Mouse (Mus musculus) midbrain, embryonic 12.5 days (tissue): ENCODE measurements at regions not wholly inside any gene's neighbourhood (a gene's known extent, or its start where the extent isn't known, plus 50 kb on each side); places are given as distances from the start of the nearest gene placed in this dataset.

Experiments
- ATAC-seq: fragments of 200-750 bp; cut with Nextera tagmentation; 2 replicates; pipeline ENCODE4 v1.8.0; 2017; ENCODE audit warnings: low read depth, moderate TSS enrichment, moderate library complexity; ENCODE audit not compliant: low FRiP score
- H3K27ac ChIP-seq: fragments of 300-500 bp; sonication (generic); replicated peaks from 2 replicates; pipeline ENCODE4 v1.5.1; 2016; ENCODE audit warnings: mild to moderate bottlenecking
- H3K27me3 ChIP-seq: fragments of 300-500 bp; sonication (generic); 2 replicates; pipeline ENCODE4 v1.6.1; 2016; ENCODE audit warnings: mild to moderate bottlenecking
- H3K36me3 ChIP-seq: fragments of 300-500 bp; sonication (generic); 2 replicates; pipeline ENCODE4 v1.6.1; 2016
- H3K4me1 ChIP-seq: fragments of 300-500 bp; sonication (generic); 2 replicates; pipeline ENCODE4 v1.6.1; 2016
- H3K4me2 ChIP-seq: fragments of 300-500 bp; sonication (generic); replicated peaks from 2 replicates; pipeline ENCODE4 v1.6.1; 2016; ENCODE audit warnings: mild to moderate bottlenecking, moderate library complexity
- H3K4me3 ChIP-seq: fragments of 300-500 bp; sonication (generic); 2 replicates; pipeline ENCODE4 v1.5.1; 2016; ENCODE audit warnings: mild to moderate bottlenecking
- H3K9ac ChIP-seq: fragments of 300-500 bp; sonication (generic); replicated peaks from 2 replicates; pipeline ENCODE4 v1.6.1; 2016; ENCODE audit warnings: mild to moderate bottlenecking, moderate library complexity
- H3K9me3 ChIP-seq: fragments of 300-500 bp; sonication (generic); 2 replicates; pipeline ENCODE4 v1.6.1; 2016; ENCODE audit warnings: mild to moderate bottlenecking
- WGBS: fragments of 180-500 bp; shearing (Covaris S2); methylation state at CpG from one replicate; pipeline ENCODE4 v1.1.7; 2016; 5-methylcytosine and 5-hydroxymethylcytosine counted together

DNA sequence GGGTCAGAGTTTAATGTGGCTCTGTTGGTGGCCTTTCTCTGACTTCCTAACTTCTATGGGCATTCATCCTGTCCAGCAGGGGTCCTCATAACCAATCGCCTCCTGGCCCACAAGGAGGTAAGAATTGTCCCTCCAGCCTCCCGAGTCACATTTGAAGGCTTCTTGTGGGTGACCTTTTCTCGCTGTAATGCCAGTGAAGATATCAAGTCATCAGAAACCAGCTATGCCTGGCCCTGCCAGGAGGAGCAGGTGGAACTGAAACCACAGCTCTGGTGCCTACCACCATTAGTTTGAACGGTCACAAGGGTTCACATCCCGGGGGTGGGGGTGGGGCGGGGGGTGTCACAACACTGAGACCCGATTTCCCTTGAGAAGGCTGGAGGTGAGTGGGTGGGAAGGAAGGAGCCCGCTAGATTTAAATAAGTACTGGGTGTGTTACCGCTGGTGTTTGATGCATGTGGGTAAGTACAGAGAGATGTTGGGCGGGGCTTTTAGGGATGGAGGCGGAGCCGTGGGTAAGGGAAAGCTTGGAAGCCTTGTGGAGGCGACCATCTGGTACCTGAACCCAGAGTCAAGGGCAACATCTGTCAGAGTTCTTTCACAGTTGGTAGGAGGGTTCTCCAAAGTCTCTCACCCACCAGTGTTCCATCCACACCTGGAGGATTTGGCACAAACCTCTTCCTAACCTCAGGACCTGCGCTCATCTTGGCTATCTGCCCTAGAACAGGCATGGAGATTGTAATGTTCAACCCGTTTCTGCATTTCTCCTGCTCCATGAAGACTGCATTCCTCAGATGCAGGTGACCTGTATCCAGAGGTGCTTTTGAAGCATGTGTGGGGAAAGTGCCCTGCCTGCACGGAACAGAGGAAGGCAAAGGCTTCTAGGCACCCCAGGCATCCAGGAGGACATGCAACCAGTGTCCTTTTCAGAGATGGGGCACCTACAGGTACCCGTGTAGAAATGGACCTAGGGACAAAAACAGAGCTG lies 128.2 kb downstream of the Cd24a start:
- H3K9me3 ChIP-seq: no peaks in the 10 kb centered on the region
- 64% methylated on average over 17 of the region's 17 CpGs for WGBS
- H3K4me1 ChIP-seq: no peaks in the 10 kb centered on the region
- H3K36me3 ChIP-seq: no peaks in the 10 kb centered on the region
- no peaks in the 10 kb centered on the region; the same call in 1 of the 2 replicates for H3K27me3 ChIP-seq
- no peak overlapping the region for H3K9ac ChIP-seq
- H3K4me3 ChIP-seq: no peak overlapping the region
- H3K4me2 ChIP-seq: no peak overlapping the region
- no peak for ATAC-seq
- H3K27ac ChIP-seq: no peak overlapping the region

DNA sequence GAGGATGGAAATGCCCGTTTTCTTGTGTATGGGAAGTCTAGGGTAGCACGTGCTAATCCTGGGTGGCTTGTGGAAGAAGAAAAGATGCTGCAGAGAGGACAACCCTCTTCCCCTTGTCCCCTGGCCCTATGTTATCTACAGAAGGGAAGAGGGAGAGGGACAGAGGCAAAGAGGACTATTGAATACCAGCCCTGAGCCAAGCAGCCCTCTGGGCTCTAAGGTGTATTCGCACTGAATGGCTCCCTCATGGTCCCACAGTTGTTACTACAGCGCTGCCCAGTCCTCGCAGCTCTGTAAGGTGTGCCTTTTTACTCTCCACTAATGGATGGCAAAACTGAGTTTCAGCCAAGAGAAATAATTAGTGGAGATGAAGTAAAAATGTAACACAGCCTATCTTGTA lies 128.9 kb downstream of the Cd24a start:
- Histone ChIP-seq H3K27me3 (no peaks in the 10 kb centered on the region; the same call in 1 of the 2 replicates), H3K4me2 (no peak overlapping the region), H3K27ac (no peak overlapping the region), H3K4me1 (no peaks in the 10 kb centered on the region), H3K4me3 (no peak overlapping the region), H3K36me3 (no peaks in the 10 kb centered on the region), H3K9ac (no peak overlapping the region), H3K9me3 (no peaks in the 10 kb centered on the region)
- no peak for ATAC-seq
- WGBS: 75% methylated on average over 5 of the region's 5 CpGs

DNA sequence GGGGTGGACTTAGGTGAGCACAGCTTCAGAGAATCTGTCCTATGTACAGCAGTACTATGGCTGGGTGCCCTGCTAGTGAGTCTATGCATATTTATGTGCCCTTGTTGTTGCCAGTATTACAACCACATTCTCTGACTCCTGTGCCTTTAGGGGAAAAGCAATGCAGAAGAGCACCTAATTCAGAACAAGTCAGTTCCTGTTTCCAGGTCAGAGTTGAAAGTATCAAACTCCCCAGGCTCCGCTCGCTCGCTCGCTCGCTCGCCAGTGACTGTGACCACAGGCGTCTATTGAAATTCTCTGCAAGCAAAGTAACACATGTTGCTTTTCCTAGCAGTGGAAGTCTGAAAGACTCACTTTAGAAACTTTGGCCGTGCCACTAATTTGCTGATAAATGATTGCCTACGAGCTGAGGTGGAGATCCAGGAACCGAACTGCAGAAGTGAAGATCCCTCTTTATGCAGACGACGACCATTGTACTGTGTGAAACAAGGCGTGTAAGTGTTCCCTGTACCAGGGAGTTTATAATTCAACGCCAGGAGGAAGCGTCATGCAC lies 129.8 kb downstream of the Cd24a start:
- no peak overlapping the region for H3K27ac ChIP-seq
- H3K36me3 ChIP-seq: no peaks in the 10 kb centered on the region
- no peak for ATAC-seq
- no peak overlapping the region for H3K4me3 ChIP-seq
- no peak overlapping the region for H3K4me2 ChIP-seq
- no peak overlapping the region for H3K9ac ChIP-seq
- no peaks in the 10 kb centered on the region for H3K4me1 ChIP-seq
- 75% methylated on average over 15 of the region's 15 CpGs for WGBS
- H3K27me3 ChIP-seq: no peaks in the 10 kb centered on the region; the same call in 1 of the 2 replicates
- H3K9me3 ChIP-seq: no peaks in the 10 kb centered on the region

DNA sequence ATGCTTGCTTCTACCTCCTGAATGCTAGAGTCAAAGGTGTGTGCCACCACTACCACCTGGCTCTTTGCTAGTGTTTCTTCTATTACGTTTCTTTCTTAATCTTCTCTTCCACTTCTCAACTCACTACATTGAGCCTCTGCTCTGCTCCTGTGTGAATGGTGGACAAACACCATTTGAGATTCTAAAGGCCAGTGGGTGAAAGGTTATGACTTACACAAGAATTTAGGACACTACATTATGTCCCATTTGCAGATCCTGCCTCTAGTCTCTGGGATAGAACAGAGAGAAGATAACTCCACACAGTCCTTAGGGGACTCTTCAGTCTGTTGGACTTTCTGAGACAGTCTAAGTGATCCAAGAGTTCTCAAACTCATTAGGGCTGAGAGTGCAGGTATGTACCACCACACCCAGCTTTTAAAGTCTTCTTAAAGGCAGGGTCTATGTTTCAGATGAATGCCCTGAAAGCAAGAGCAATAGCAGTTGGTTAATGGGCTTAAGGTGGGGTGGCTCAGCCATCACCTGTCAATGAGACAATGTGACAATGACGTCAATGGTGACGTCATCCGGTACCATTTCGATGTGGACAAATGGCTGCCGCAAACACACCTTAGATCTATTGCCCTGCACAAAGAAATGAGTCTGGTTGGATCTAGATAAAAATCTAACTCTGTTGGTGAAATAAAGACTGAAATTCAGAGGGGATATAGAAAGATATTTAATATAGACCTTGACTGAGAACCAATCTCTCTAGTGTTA lies 131.4 kb downstream of the Cd24a start:
- H3K9me3 ChIP-seq: no peaks in the 10 kb centered on the region
- WGBS: 92% methylated on average over 6 of the region's 6 CpGs
- H3K27me3 ChIP-seq: no peaks in the 10 kb centered on the region; the same call in 1 of the 2 replicates
- no peak overlapping the region for H3K9ac ChIP-seq
- no peak overlapping the region for H3K4me3 ChIP-seq
- ATAC-seq: no peak
- no peaks in the 10 kb centered on the region for H3K36me3 ChIP-seq
- H3K4me2 ChIP-seq: no peak overlapping the region
- no peak overlapping the region for H3K27ac ChIP-seq
- H3K4me1 ChIP-seq: no peaks in the 10 kb centered on the region

DNA sequence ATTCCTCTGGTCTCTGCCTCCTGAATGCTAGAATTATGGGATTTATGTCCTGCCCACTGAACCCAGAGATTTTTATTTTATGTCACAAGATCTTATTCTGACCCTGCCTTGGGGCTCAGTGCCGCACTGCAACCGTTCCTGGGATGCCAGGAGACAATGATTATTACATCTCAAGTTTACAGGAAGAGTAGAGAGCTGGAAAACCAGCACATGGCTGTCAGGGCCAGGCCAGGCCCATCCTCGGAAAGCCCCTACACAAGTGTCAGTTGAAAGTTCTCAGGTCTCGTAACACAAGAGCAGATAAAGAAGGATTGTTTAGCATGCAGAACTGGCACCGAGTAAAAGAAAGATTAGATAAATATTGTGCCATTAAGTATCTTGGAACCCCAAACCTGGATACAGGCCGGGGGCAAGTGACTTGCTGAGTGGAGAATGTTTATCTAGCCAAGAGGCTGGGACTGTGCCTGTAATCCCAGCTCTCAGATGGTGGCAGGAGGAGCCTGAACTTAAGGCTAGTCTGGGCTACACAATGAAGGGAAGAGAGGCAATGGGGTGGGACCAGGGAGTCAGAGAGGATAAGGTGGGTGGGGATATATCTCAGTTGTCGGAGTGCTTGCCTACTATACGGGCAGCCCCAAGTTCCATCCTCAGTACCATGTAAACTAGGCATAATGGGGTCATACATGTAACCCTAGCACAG lies 132.3 kb downstream of the Cd24a start:
- H3K4me3 ChIP-seq: no peak overlapping the region
- no peak for ATAC-seq
- no peak overlapping the region for H3K27ac ChIP-seq
- H3K27me3 ChIP-seq: no peaks in the 10 kb centered on the region; the same call in 1 of the 2 replicates
- no peak overlapping the region for H3K9ac ChIP-seq
- no peak overlapping the region for H3K4me2 ChIP-seq
- no peaks in the 10 kb centered on the region for H3K9me3 ChIP-seq
- no peaks in the 10 kb centered on the region for H3K36me3 ChIP-seq
- 89% methylated on average over 8 of the region's 8 CpGs for WGBS
- no peaks in the 10 kb centered on the region for H3K4me1 ChIP-seq

DNA sequence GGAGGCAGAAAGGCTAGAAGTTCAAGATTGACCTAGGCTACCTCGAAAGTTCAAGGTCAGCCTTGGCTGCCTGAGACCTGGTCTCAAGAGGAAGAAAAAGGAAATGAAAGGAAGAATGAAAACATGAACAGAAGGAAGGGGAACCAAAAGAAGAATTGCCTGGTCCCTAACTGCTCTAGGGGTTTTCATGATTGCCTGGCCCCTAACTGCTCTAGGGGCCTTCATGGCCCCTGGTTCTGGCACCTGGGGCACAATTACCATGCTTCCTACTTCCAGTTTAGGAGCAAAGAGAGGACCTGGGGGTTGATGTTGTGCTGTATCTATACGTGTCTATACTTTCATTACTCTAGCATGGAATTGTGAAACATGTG lies 132.8 kb downstream of the Cd24a start:
- Histone ChIP-seq H3K9me3 (no peaks in the 10 kb centered on the region), H3K27me3 (no peaks in the 10 kb centered on the region; the same call in 1 of the 2 replicates), H3K27ac (no peak overlapping the region), H3K4me1 (no peaks in the 10 kb centered on the region), H3K36me3 (no peaks in the 10 kb centered on the region), H3K4me3 (no peak overlapping the region), H3K4me2 (no peak overlapping the region), H3K9ac (no peak overlapping the region)
- 84% methylated on average over 2 of the region's 2 CpGs for WGBS
- ATAC-seq: no peak

DNA sequence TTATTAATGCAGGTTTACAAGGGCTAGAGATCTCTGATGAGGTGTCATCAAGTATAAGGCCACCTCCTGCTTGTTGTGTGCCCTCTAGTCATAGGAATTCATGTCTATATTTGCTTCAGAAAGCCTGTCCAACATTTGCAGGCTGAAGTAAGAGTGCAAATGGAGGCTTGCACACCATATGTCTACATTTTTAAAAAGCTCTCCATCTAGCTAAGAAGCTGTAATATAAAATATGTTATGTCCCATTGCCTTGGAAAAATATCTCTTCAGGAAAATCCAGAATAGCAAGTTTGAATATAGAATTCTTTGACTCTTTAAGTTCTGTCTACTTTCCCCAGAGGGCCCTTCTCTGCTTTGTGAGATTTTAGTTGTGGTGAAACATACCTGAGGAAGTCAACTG lies 134.6 kb downstream of the Cd24a start:
- Histone ChIP-seq H3K36me3 (no peaks in the 10 kb centered on the region), H3K4me3 (no peak overlapping the region), H3K27me3 (no peaks in the 10 kb centered on the region), H3K9me3 (no peaks in the 10 kb centered on the region), H3K4me1 (no peaks in the 10 kb centered on the region), H3K27ac (no peak overlapping the region), H3K4me2 (no peak overlapping the region), H3K9ac (no peak overlapping the region)
- ATAC-seq: no peak

DNA sequence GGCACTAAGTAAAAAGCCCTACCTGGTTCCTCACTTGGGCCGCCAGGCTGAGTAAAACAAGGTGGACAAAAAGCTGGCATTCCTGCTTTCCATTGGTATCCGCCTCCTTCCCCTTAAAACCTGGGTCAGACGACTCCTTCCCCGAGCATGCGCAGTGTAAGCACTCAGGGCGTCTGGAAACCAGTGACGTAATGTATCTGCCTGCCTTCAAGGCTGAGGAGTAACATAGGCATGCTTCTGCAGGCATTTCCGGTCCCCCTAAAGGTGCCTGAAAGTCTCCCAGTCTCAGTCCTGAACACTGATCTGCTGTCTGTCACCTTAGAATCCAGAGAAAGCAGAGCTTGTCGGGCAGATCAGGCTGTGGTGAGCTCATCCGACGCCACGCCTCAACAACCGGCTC lies 140.7 kb downstream of the Cd24a start:
- no peak overlapping the region for H3K9ac ChIP-seq
- no peak for ATAC-seq
- WGBS: 66% methylated on average over 13 of the region's 13 CpGs

DNA sequence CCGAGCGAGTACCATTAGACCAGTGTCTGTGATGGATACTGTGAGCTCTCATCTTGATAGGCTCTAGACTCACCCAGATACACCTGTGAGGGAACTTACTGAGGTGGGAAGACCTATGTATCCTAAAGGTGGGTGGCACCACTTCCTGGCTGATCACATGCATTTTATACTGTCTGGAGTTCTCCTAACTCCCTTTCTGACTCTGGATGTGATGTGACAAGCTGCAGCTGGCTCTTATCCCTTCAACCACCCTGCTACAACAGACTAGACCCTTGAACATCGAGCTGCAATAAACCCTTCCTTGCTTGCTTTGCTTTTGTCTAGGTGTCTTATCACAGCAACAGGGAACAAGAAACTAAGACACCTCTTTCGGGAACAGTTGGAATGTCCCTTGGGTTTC lies 143.3 kb downstream of the Cd24a start:
- H3K27me3 ChIP-seq: peaks cover 9% of the 10 kb centered on the region
- ATAC-seq: no peak
- no peaks in the 10 kb centered on the region for H3K36me3 ChIP-seq
- WGBS: 81% methylated on average over 4 of the region's 4 CpGs
- peaks cover 19% of the 10 kb centered on the region for H3K4me1 ChIP-seq
- no peak overlapping the region for H3K27ac ChIP-seq
- H3K9ac ChIP-seq: no peak overlapping the region
- H3K9me3 ChIP-seq: no peaks in the 10 kb centered on the region
- no peak overlapping the region for H3K4me3 ChIP-seq
- H3K4me2 ChIP-seq: no peak overlapping the region

More for the DNA sequence above, 140.7 kb downstream of the Cd24a start:
- Histone ChIP-seq H3K27ac (no peak overlapping the region), H3K4me2 (no peak overlapping the region), H3K4me1 (peaks cover 18% of the 10 kb centered on the region), H3K36me3 (no peaks in the 10 kb centered on the region), H3K4me3 (no peak overlapping the region), H3K9me3 (no peaks in the 10 kb centered on the region), H3K27me3 (peaks cover 9% of the 10 kb centered on the region)

DNA sequence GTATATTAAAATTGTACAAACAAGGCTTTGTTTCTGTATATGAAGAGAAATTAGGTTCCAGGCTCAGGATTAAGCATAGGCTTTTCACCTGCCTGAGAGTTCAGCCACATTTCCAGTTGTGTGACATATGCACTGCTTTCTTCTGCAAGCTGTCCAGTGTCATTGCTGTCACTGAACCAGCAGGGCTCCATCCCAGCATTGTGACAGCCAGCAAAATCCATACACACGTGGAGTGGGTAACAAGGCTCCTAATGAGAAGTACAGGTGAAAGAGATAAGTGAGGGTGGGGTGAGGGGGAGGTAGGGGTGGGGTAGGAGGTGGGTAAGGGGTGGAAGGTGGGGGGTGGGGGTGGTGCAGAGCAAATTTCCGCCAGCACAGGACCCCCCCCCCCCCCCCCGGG lies 144.1 kb downstream of the Cd24a start:
- WGBS: 0% methylated on average over 3 of the region's 3 CpGs
- H3K27ac ChIP-seq: peak overlapping the region; percentile 5; the same call in 1 of the 2 replicates
- ATAC-seq: 0 out of 2 replicates have a peak, but pooled peaks have one; percentile 32
- H3K4me2 ChIP-seq: peak overlapping the region; percentile 71
- H3K27me3 ChIP-seq: peaks cover 9% of the 10 kb centered on the region
- H3K4me3 ChIP-seq: no peak overlapping the region
- no peak overlapping the region for H3K9ac ChIP-seq
- H3K9me3 ChIP-seq: no peaks in the 10 kb centered on the region
- H3K36me3 ChIP-seq: no peaks in the 10 kb centered on the region
- peaks cover 19% of the 10 kb centered on the region for H3K4me1 ChIP-seq

DNA sequence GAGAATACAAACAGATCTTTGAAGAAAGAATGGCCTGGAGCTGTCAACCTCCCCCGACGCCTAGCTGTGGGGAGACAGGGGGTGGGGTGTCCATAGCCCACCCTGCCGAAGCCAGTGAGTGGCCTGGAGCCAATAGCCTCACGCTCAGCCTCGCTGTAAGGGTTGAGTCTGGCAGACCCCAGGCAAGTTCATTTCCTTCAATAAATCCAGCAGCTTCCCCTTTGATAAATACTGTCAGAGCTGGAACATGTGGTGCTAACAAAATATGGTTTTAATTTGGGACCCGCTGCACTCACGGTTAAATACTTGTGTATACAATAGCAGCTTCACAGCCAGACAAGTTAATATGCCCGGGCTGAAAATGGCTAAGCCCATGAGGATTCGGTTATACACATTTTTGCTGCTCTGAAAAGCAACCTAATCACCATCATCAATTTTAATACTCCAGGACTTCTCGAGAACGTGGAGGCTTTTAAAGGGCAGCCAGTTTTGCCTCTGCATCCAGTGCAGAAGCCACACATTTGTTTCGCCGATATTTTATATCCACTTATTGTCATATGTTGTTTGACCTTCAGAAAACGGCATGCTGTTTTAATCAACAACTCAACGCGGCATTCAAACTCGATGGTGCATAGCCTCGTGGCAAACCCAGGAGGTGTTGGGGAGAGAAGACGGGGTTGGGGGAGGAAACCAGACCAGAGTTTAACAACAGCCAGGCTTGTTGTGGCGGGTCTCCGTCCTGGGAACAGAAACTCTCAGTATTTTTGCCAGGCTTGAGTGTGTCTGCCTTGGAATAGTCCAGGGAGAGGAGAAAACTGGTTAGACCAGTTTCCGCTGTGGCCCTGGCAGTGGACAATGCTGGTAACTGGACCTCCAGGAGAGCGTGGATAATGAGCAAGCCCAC lies 144.9 kb downstream of the Cd24a start:
- peak overlapping the region; percentile 37 for H3K9ac ChIP-seq
- H3K27me3 ChIP-seq: peaks cover 9% of the 10 kb centered on the region
- H3K4me1 ChIP-seq: peaks cover 19% of the 10 kb centered on the region
- peak; percentile 80 for ATAC-seq
- WGBS: 3% methylated on average over 23 of the region's 23 CpGs
- no peaks in the 10 kb centered on the region for H3K9me3 ChIP-seq
- no peaks in the 10 kb centered on the region for H3K36me3 ChIP-seq
- peak overlapping the region; percentile 5; the same call in 1 of the 2 replicates for H3K27ac ChIP-seq
- peak overlapping the region; percentile 35 for H3K4me3 ChIP-seq
- peak overlapping the region; percentile 71 for H3K4me2 ChIP-seq
